8 mouse cellular contexts compared by ENCODE assay signal in the genomic region with DNA sequence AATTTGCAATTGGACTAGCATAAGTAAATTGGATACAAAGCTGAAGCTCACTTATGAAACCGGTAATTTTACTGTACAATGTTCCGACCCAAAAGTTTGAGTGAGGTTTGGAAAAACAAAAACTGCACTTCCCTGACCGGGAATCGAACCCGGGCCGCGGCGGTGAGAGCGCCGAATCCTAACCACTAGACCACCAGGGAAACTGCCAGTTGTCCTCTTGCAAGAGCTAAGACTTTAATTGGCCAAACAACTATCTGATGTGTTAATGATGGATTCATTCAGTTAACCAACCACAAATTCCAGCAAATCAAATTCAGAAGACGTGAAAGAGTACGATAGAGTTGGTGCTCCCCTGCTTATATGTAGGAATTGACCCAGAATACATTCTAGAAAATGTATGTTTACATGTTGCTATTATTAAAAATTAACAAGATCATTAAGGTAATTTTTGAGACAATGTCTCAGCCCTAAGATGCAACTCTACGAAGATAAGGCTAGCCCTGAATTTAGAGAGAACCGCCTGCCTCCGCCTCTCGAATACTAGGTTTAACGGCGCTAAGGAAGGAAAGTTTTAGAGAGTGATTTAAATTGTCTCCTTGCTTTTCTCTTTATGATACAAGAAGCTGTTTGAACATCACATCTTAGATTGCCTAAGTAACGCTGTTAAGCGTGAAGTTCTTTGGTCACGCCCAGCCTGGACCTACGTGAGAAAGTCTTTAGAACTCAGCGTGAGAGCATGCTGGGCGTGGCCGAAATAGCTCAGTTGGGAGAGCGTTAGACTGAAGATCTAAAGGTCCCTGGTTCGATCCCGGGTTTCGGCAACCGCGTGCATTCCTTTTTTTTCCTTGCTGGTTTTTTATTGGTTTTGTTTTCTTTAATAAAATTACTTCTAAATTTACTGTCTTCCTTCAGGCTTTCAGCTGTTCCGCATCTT. TPM values are rescaled to one million over a fixed set of nuclear protein-coding genes. Genes with fewer than 3 reads are reported as not detected.
DNase-seq lines count a peak whose midpoint lies in the region; ATAC-seq and TF ChIP-seq lines count a peak whose summit lies in the region.

No protein-coding gene starts in this region.

- H3K4me1 ChIP-seq in hindbrain, postnatal 0 days (ENCODE audit: insufficient read depth, low read length) = no peaks in the 10 kb centered on the region

- no peak for TF ChIP-seq CTCF in gastrocnemius, adult 2 months (IDR thresholded peaks at IDR 0.05)
- no peak for TF ChIP-seq CTCF in hindbrain, postnatal 0 days (IDR thresholded peaks at IDR 0.05; ENCODE audit: low read depth)

- no peaks in the 10 kb centered on the region for H3K36me3 ChIP-seq in hindbrain, postnatal 0 days (ENCODE audit: insufficient read depth, low read length)

- H3K4me2 ChIP-seq in hindbrain, postnatal 0 days (ENCODE audit: low read depth, low read length) = peak overlapping the region; percentile 89

- under 1% methylated on average over 32 of the region's 32 CpGs for WGBS in hindbrain, postnatal 0 days

- intact Hi-C loops in gastrocnemius, adult 2 months (cut with DNase I) = loop anchor here (2.0 kb wide), 1 partner anchor 38 kb away; no protein-coding TSS in a partner anchor

- peak overlapping the region; percentile 69 for H3K27ac ChIP-seq in gastrocnemius, adult 2 months
- H3K27ac ChIP-seq in hindbrain, postnatal 0 days = no peak overlapping the region

- H3K4me3 ChIP-seq in gastrocnemius, adult 2 months = peak overlapping the region; percentile 78
- H3K4me3 ChIP-seq in hindbrain, postnatal 0 days (ENCODE audit: low read length) = peak overlapping the region; percentile 54

- no peaks in the 10 kb centered on the region for H3K27me3 ChIP-seq in hindbrain, postnatal 0 days (ENCODE audit: insufficient read depth, low read length)

- H3K9ac ChIP-seq in hindbrain, postnatal 0 days (replicated peaks; ENCODE audit: low read length) = peak overlapping the region; percentile 40; the same call in 1 of the 2 replicates

- H3K9me3 ChIP-seq in hindbrain, postnatal 0 days (ENCODE audit: low read length) = no peaks in the 10 kb centered on the region

- peak; percentile 90 for ATAC-seq in hindbrain, postnatal 0 days
- ATAC-seq in megakaryocyte, adult 5-6 weeks (ENCODE audit: poor library complexity, severe bottlenecking) = peak; percentile 77

- peak; percentile 95 for DNase-seq in ZHBTc4 (ENCODE audit: low read depth, low spot score)
- peak; percentile 93 to 95 for DNase-seq in cerebellum, postnatal 4 days (ENCODE audit: low spot score in 2 of 2)
- DNase-seq in gastrocnemius, adult 2 months = peak; percentile 87
- peak; percentile 94 for DNase-seq in hindbrain, postnatal 0 days (ENCODE audit: low spot score)
- peak; percentile 71 to 99 for DNase-seq in left cerebral cortex, adult 8-10 months (ENCODE audit: low spot score in 2 of 2)
- peak; percentile 88 for DNase-seq in right cerebral cortex, adult 18-20 months
- peak; percentile 68 for DNase-seq in urinary bladder, postnatal 10 days (ENCODE audit: low spot score)

RNA-seq across cellular contexts. Expression of a gene that starts 15.3 kb away (rescaled TPM):
- not detected for total RNA-seq in gastrocnemius, adult 2 months (2021)
- not detected in 2 replicates for total RNA-seq in hindbrain, postnatal 0 days (2014; rRNA removed)
- polyA plus RNA-seq in hindbrain, postnatal 0 days (2015; fragmentation: Nextera tagmentation; extraction: Ambion mirVana) = not detected in 2 replicates
- not detected for total RNA-seq in left cerebral cortex, adult 8-10 months (2022)
- not detected in 2 replicates for total RNA-seq in megakaryocyte, adult 5-6 weeks (2015)
- total RNA-seq in megakaryocyte, adult 5-6 weeks (2017) = not detected in 2 replicates

RNA-seq across cellular contexts. Expression of a gene that starts 18.3 kb away (rescaled TPM):
- total RNA-seq in gastrocnemius, adult 2 months (2021) = 10 to 100 TPM; 23.8 to 26.4 TPM
- 84.9 and 107 TPM in 2 replicates for total RNA-seq in hindbrain, postnatal 0 days (2014; rRNA removed)
- 68.3 and 69.1 TPM in 2 replicates for polyA plus RNA-seq in hindbrain, postnatal 0 days (2015; fragmentation: Nextera tagmentation; extraction: Ambion mirVana)
- 10 to 100 TPM; 34.1 to 39.5 (median 35.3) TPM for total RNA-seq in left cerebral cortex, adult 8-10 months (2022)
- total RNA-seq in megakaryocyte, adult 5-6 weeks (2015) = 47.7 and 50.6 TPM in 2 replicates
- 79.9 and 84.0 TPM in 2 replicates for total RNA-seq in megakaryocyte, adult 5-6 weeks (2017)

RNA-seq across cellular contexts. Expression of a gene that starts 31.5 kb away (rescaled TPM):
- not detected for total RNA-seq in gastrocnemius, adult 2 months (2021)
- total RNA-seq in hindbrain, postnatal 0 days (2014; rRNA removed) = not detected in 2 replicates
- polyA plus RNA-seq in hindbrain, postnatal 0 days (2015; fragmentation: Nextera tagmentation; extraction: Ambion mirVana) = not detected in 2 replicates
- total RNA-seq in left cerebral cortex, adult 8-10 months (2022) = not detected
- not detected in 2 replicates for total RNA-seq in megakaryocyte, adult 5-6 weeks (2015)
- total RNA-seq in megakaryocyte, adult 5-6 weeks (2017) = not detected in 2 replicates

RNA-seq across cellular contexts. Expression of a gene that starts 49.6 kb away (rescaled TPM):
- not detected for total RNA-seq in gastrocnemius, adult 2 months (2021)
- not detected in 2 replicates for total RNA-seq in hindbrain, postnatal 0 days (2014; rRNA removed)
- polyA plus RNA-seq in hindbrain, postnatal 0 days (2015; fragmentation: Nextera tagmentation; extraction: Ambion mirVana) = 0.06 TPM in 1 of 2 replicates, not detected in the other
- total RNA-seq in left cerebral cortex, adult 8-10 months (2022) = not detected
- total RNA-seq in megakaryocyte, adult 5-6 weeks (2015) = not detected in 2 replicates
- total RNA-seq in megakaryocyte, adult 5-6 weeks (2017) = 0.04 TPM in 1 of 2 replicates, not detected in the other
